19 mouse cellular contexts compared by ENCODE assay signal in genomic region chr6:13748931-13749638, GRCm38 (mm10).
DNase-seq lines count a peak whose midpoint lies in the region; ATAC-seq and TF ChIP-seq lines count a peak whose summit lies in the region.
"Had no signal": no experiment of that assay in that cellular context is flagged by ENCODE, and none has a peak within 500 bp of the region (broad histone marks: within the 10 kb centered on the region; RNA-seq: fewer than 3 reads in every experiment).

No protein-coding gene starts in this region.

- peaks cover 7% of the 10 kb centered on the region for H3K4me1 ChIP-seq in forebrain, embryonic 14.5 days (ENCODE audit: control insufficient read depth, insufficient read depth, low read length)
- H3K4me1 ChIP-seq in forebrain, embryonic 12.5 days: peaks cover 12% of the 10 kb centered on the region
- H3K4me1 ChIP-seq in neural tube, embryonic 13.5 days (replicated peaks): peaks cover 8% of the 10 kb centered on the region
- H3K4me1 ChIP-seq in hindbrain, embryonic 14.5 days (replicated peaks; ENCODE audit: control insufficient read depth, insufficient read depth, low read length): 0 out of 2 replicates have a peak, but pooled peaks cover 5% of the 10 kb centered on the region
- H3K4me1 ChIP-seq: kidney, embryonic 15.5 days; liver, embryonic 12.5 days; neural tube, embryonic 12.5 days had no signal

- no peaks in the 10 kb centered on the region for H3K27me3 ChIP-seq in forebrain, embryonic 14.5 days (replicated peaks; ENCODE audit: control insufficient read depth, insufficient read depth, low read length)
- no peaks in the 10 kb centered on the region for H3K27me3 ChIP-seq in forebrain, embryonic 12.5 days
- H3K27me3 ChIP-seq in neural tube, embryonic 13.5 days: no peaks in the 10 kb centered on the region
- H3K27me3 ChIP-seq in hindbrain, embryonic 14.5 days (ENCODE audit: control insufficient read depth, insufficient read depth, low read length): no peaks in the 10 kb centered on the region
- H3K27me3 ChIP-seq: kidney, embryonic 15.5 days; liver, embryonic 12.5 days; lung, embryonic 15.5 days; neural tube, embryonic 12.5 days had no signal

- no peak overlapping the region for H3K27ac ChIP-seq in forebrain, embryonic 14.5 days (ENCODE audit: low read depth, low read length)
- H3K27ac ChIP-seq in forebrain, embryonic 12.5 days: no peak overlapping the region
- no peak overlapping the region for H3K27ac ChIP-seq in neural tube, embryonic 13.5 days (replicated peaks)
- H3K27ac ChIP-seq in hindbrain, embryonic 14.5 days: no peak overlapping the region
- no peak overlapping the region for H3K27ac ChIP-seq in layer of hippocampus, adult 2 months
- H3K27ac ChIP-seq: kidney, embryonic 15.5 days; liver, embryonic 12.5 days; lung, embryonic 15.5 days; macrophage; neural tube, embryonic 12.5 days had no signal

- H3K9me3 ChIP-seq in forebrain, embryonic 14.5 days (replicated peaks; ENCODE audit: control insufficient read depth, low read length): no peaks in the 10 kb centered on the region
- H3K9me3 ChIP-seq in forebrain, embryonic 12.5 days: no peaks in the 10 kb centered on the region
- no peaks in the 10 kb centered on the region for H3K9me3 ChIP-seq in neural tube, embryonic 13.5 days
- H3K9me3 ChIP-seq in hindbrain, embryonic 14.5 days (ENCODE audit: control insufficient read depth, low read length): no peaks in the 10 kb centered on the region
- H3K9me3 ChIP-seq: kidney, embryonic 15.5 days; liver, embryonic 12.5 days; lung, embryonic 15.5 days; neural tube, embryonic 12.5 days had no signal

- no peak overlapping the region for H3K9ac ChIP-seq in forebrain, embryonic 14.5 days (ENCODE audit: low read length)
- no peak overlapping the region for H3K9ac ChIP-seq in forebrain, embryonic 12.5 days
- H3K9ac ChIP-seq in neural tube, embryonic 13.5 days: no peak overlapping the region
- no peak overlapping the region for H3K9ac ChIP-seq in hindbrain, embryonic 14.5 days
- H3K9ac ChIP-seq: kidney, embryonic 15.5 days; liver, embryonic 12.5 days; lung, embryonic 15.5 days; neural tube, embryonic 12.5 days had no signal

- TF ChIP-seq CTCF in layer of hippocampus, adult 2 months (conservative IDR thresholded peaks at IDR 0.05): no peak

- 38% methylated on average over 7 of the region's 7 CpGs for WGBS in forebrain, embryonic 14.5 days
- WGBS in forebrain, embryonic 12.5 days: 50% methylated on average over 7 of the region's 7 CpGs
- 52% methylated on average over 7 of the region's 7 CpGs for WGBS in neural tube, embryonic 13.5 days
- 50% methylated on average over 7 of the region's 7 CpGs for WGBS in hindbrain, embryonic 14.5 days

- ATAC-seq in forebrain, embryonic 14.5 days: no peak
- ATAC-seq in forebrain, embryonic 12.5 days (ENCODE audit: low FRiP score): no peak
- peak; percentile 50; the same call in 1 of the 2 replicates for ATAC-seq in neural tube, embryonic 13.5 days (ENCODE audit: low read depth)
- no peak for ATAC-seq in hindbrain, embryonic 14.5 days (ENCODE audit: low FRiP score)
- ATAC-seq: intestine, postnatal 0 days; liver, embryonic 12.5 days had no signal

- no peaks in the 10 kb centered on the region for H3K36me3 ChIP-seq in forebrain, embryonic 14.5 days (ENCODE audit: control insufficient read depth, insufficient read depth, low read length)
- H3K36me3 ChIP-seq in forebrain, embryonic 12.5 days (replicated peaks): no peaks in the 10 kb centered on the region
- no peaks in the 10 kb centered on the region for H3K36me3 ChIP-seq in neural tube, embryonic 13.5 days
- H3K36me3 ChIP-seq in hindbrain, embryonic 14.5 days (replicated peaks; ENCODE audit: control insufficient read depth, insufficient read depth): no peaks in the 10 kb centered on the region
- H3K36me3 ChIP-seq: kidney, embryonic 15.5 days; liver, embryonic 12.5 days; lung, embryonic 15.5 days; neural tube, embryonic 12.5 days had no signal

- no peak overlapping the region for H3K4me2 ChIP-seq in forebrain, embryonic 14.5 days (ENCODE audit: low read length)
- H3K4me2 ChIP-seq in forebrain, embryonic 12.5 days: no peak overlapping the region
- no peak overlapping the region for H3K4me2 ChIP-seq in neural tube, embryonic 13.5 days
- no peak overlapping the region for H3K4me2 ChIP-seq in hindbrain, embryonic 14.5 days (replicated peaks)
- H3K4me2 ChIP-seq: kidney, embryonic 15.5 days; liver, embryonic 12.5 days; lung, embryonic 15.5 days; neural tube, embryonic 12.5 days had no signal

- DNase-seq in forebrain, embryonic 14.5 days (ENCODE audit: low spot score): peak; percentile 11
- no peak for DNase-seq in neural tube, embryonic 10.5 days (ENCODE audit: extremely low spot score, low spot score)
- DNase-seq in hindbrain, embryonic 14.5 days (ENCODE audit: low spot score): peak; percentile 23
- DNase-seq in urinary bladder, postnatal 25 days (ENCODE audit: low spot score): no peak
- no peak for DNase-seq in left cerebral cortex, adult 18-20 months (ENCODE audit: low spot score in 2 of 2)
- no peak for DNase-seq in layer of hippocampus, adult 2 months (ENCODE audit: low spot score in 2 of 2)
- DNase-seq: adrenal gland, adult 2 months; cerebellum, adult 2 months; gastrocnemius, postnatal 36 days; kidney, postnatal 4 days; thymus, postnatal 4 days had no signal

- H3K4me3 ChIP-seq in forebrain, embryonic 14.5 days (ENCODE audit: low read depth, low read length): no peak overlapping the region
- no peak overlapping the region for H3K4me3 ChIP-seq in forebrain, embryonic 12.5 days (replicated peaks)
- no peak overlapping the region for H3K4me3 ChIP-seq in neural tube, embryonic 13.5 days
- no peak overlapping the region for H3K4me3 ChIP-seq in hindbrain, embryonic 14.5 days (replicated peaks; ENCODE audit: low read length)
- no peak overlapping the region for H3K4me3 ChIP-seq in layer of hippocampus, adult 2 months
- H3K4me3 ChIP-seq: kidney, embryonic 15.5 days; liver, embryonic 12.5 days; lung, embryonic 15.5 days; neural tube, embryonic 12.5 days had no signal

Comparison
In these comparisons a context has a peak if more than half of its experiments do, and no peak if none do; other contexts are left out.
1. DNase-seq: peak in forebrain, embryonic 14.5 days (single experiment) and hindbrain, embryonic 14.5 days (single experiment); none in neural tube, embryonic 10.5 days (single experiment), urinary bladder, postnatal 25 days (single experiment), left cerebral cortex, adult 18-20 months (0 of 2) and layer of hippocampus, adult 2 months (0 of 2).